Mouse (Mus musculus): ENCODE data around the gene Ncoa3. TPM values are rescaled to one million over a fixed set of nuclear protein-coding genes. Genes with fewer than 3 reads are reported as not detected.

The Ncoa3 gene
- polyA plus RNA-seq, 1 experiment from 2014 or later, result 14.7 TPM

GRCm38 (mm10) chr2:166008558-166009392, 16.3 kb downstream of the Ncoa3 start:
- 45% methylated on average over 8 of the region's 8 CpGs for WGBS
- Histone ChIP-seq H3K27me3 (no peaks in the 10 kb centered on the region), H3K27ac (peak overlapping the region; percentile 28), H3K9me3 (no peaks in the 10 kb centered on the region), H3K4me1 (peaks cover 37% of the 10 kb centered on the region), H3K4me3 (no peak overlapping the region), H3K4me2 (no peak overlapping the region), H3K9ac (no peak overlapping the region), H3K36me3 (no peaks in the 10 kb centered on the region)
- no peak for ATAC-seq (ENCODE audit: insufficient number of reproducible peaks, insufficient read depth, low FRiP score, low TSS enrichment, low read depth)

GRCm38 (mm10) chr2:166009393-166009947, 17.0 kb downstream of the Ncoa3 start:
- Histone ChIP-seq H3K4me3 (no peak overlapping the region), H3K4me1 (peaks cover 37% of the 10 kb centered on the region), H3K27me3 (no peaks in the 10 kb centered on the region), H3K9ac (no peak overlapping the region), H3K9me3 (no peaks in the 10 kb centered on the region), H3K4me2 (no peak overlapping the region), H3K36me3 (no peaks in the 10 kb centered on the region), H3K27ac (peak overlapping the region; percentile 44)
- 70% methylated on average over 3 of the region's 3 CpGs for WGBS
- ATAC-seq (ENCODE audit: insufficient number of reproducible peaks, insufficient read depth, low FRiP score, low TSS enrichment, low read depth), result no peak

GRCm38 (mm10) chr2:166010321-166010720, 17.9 kb downstream of the Ncoa3 start:
- ATAC-seq (ENCODE audit: insufficient number of reproducible peaks, insufficient read depth, low FRiP score, low TSS enrichment, low read depth), result no peak
- no peak overlapping the region for H3K9ac ChIP-seq
- H3K27me3 ChIP-seq, result no peaks in the 10 kb centered on the region
- H3K4me1 ChIP-seq, result peaks cover 37% of the 10 kb centered on the region
- H3K9me3 ChIP-seq, result no peaks in the 10 kb centered on the region
- H3K27ac ChIP-seq, result no peak overlapping the region; the same call in 1 of the 2 replicates
- no peak overlapping the region for H3K4me2 ChIP-seq
- WGBS, result 31% methylated on average over 12 of the region's 12 CpGs
- H3K4me3 ChIP-seq, result no peak overlapping the region
- no peaks in the 10 kb centered on the region for H3K36me3 ChIP-seq

- no peaks in the 10 kb centered on the region for H3K36me3 ChIP-seq
- no peak overlapping the region for H3K4me2 ChIP-seq
- H3K4me1 ChIP-seq, result peaks cover 40% of the 10 kb centered on the region
- peak overlapping the region; percentile 22; the same call in 1 of the 2 replicates for H3K27ac ChIP-seq
- H3K27me3 ChIP-seq, result no peaks in the 10 kb centered on the region
- no peak for ATAC-seq (ENCODE audit: insufficient number of reproducible peaks, insufficient read depth, low FRiP score, low TSS enrichment, low read depth)
- no peak overlapping the region for H3K9ac ChIP-seq
- no peaks in the 10 kb centered on the region for H3K9me3 ChIP-seq
- WGBS, result 41% methylated on average over 3 of the region's 3 CpGs
- H3K4me3 ChIP-seq, result no peak overlapping the region
Observed at GRCm38 (mm10) chr2:166011422-166011821, 19.0 kb downstream of the Ncoa3 start.

GRCm38 (mm10) chr2:166012145-166012544, 19.7 kb downstream of the Ncoa3 start:
- WGBS, result 73% methylated on average over 2 of the region's 2 CpGs
- Histone ChIP-seq H3K9ac (no peak overlapping the region), H3K4me1 (peaks cover 40% of the 10 kb centered on the region), H3K36me3 (no peaks in the 10 kb centered on the region), H3K4me2 (no peak overlapping the region), H3K27ac (peak overlapping the region; percentile 22; the same call in 1 of the 2 replicates), H3K27me3 (no peaks in the 10 kb centered on the region), H3K4me3 (no peak overlapping the region), H3K9me3 (no peaks in the 10 kb centered on the region)
- no peak for ATAC-seq (ENCODE audit: insufficient number of reproducible peaks, insufficient read depth, low FRiP score, low TSS enrichment, low read depth)

- Histone ChIP-seq H3K4me2 (no peak overlapping the region), H3K9me3 (no peaks in the 10 kb centered on the region), H3K27me3 (no peaks in the 10 kb centered on the region), H3K27ac (no peak overlapping the region), H3K9ac (no peak overlapping the region), H3K4me1 (peaks cover 22% of the 10 kb centered on the region), H3K4me3 (no peak overlapping the region), H3K36me3 (no peaks in the 10 kb centered on the region)
- no peak for ATAC-seq (ENCODE audit: insufficient number of reproducible peaks, insufficient read depth, low FRiP score, low TSS enrichment, low read depth)
- 90% methylated on average over 3 of the region's 3 CpGs for WGBS
Observed at GRCm38 (mm10) chr2:166018769-166019168, 26.3 kb downstream of the Ncoa3 start.

- WGBS, result 81% methylated on average over 2 of the region's 2 CpGs
- no peak overlapping the region for H3K27ac ChIP-seq
- no peak for ATAC-seq (ENCODE audit: insufficient number of reproducible peaks, insufficient read depth, low FRiP score, low TSS enrichment, low read depth)
- H3K4me3 ChIP-seq, result no peak overlapping the region
- H3K36me3 ChIP-seq, result no peaks in the 10 kb centered on the region
- no peak overlapping the region for H3K9ac ChIP-seq
- no peak overlapping the region for H3K4me2 ChIP-seq
- H3K9me3 ChIP-seq, result no peaks in the 10 kb centered on the region
- H3K27me3 ChIP-seq, result no peaks in the 10 kb centered on the region
- H3K4me1 ChIP-seq, result peaks cover 22% of the 10 kb centered on the region
Observed at GRCm38 (mm10) chr2:166020026-166020425, 27.6 kb downstream of the Ncoa3 start.

- Histone ChIP-seq H3K4me3 (no peak overlapping the region), H3K36me3 (no peaks in the 10 kb centered on the region), H3K9me3 (no peaks in the 10 kb centered on the region), H3K27ac (peak overlapping the region; percentile 62; the same call in 1 of the 2 replicates), H3K27me3 (no peaks in the 10 kb centered on the region), H3K4me2 (no peak overlapping the region), H3K4me1 (peaks cover 22% of the 10 kb centered on the region), H3K9ac (no peak overlapping the region)
- WGBS, result 23% methylated on average over 4 of the region's 4 CpGs
- no peak for ATAC-seq (ENCODE audit: insufficient number of reproducible peaks, insufficient read depth, low FRiP score, low TSS enrichment, low read depth)
Observed at GRCm38 (mm10) chr2:166021073-166021610, 28.7 kb downstream of the Ncoa3 start.

- 32% methylated on average over 3 of the region's 3 CpGs for WGBS
- H3K4me1 ChIP-seq, result peaks cover 20% of the 10 kb centered on the region
Observed at GRCm38 (mm10) chr2:166021642-166022041, 29.2 kb downstream of the Ncoa3 start.

GRCm38 (mm10) chr2:166022327-166022726, 29.9 kb downstream of the Ncoa3 start:
- no peak for ATAC-seq (ENCODE audit: insufficient number of reproducible peaks, insufficient read depth, low FRiP score, low TSS enrichment, low read depth)
- WGBS, result 35% methylated on average over 8 of the region's 8 CpGs
- no peak overlapping the region for H3K27ac ChIP-seq
- no peak overlapping the region for H3K4me3 ChIP-seq
- no peaks in the 10 kb centered on the region for H3K9me3 ChIP-seq
- H3K4me1 ChIP-seq, result peaks cover 20% of the 10 kb centered on the region
- H3K36me3 ChIP-seq, result no peaks in the 10 kb centered on the region
- no peak overlapping the region for H3K4me2 ChIP-seq
- H3K27me3 ChIP-seq, result no peaks in the 10 kb centered on the region
- H3K9ac ChIP-seq, result no peak overlapping the region

More at GRCm38 (mm10) chr2:166021642-166022041, 29.2 kb downstream of the Ncoa3 start:
- Histone ChIP-seq H3K4me2 (no peak overlapping the region), H3K36me3 (no peaks in the 10 kb centered on the region), H3K4me3 (no peak overlapping the region), H3K9ac (no peak overlapping the region), H3K9me3 (no peaks in the 10 kb centered on the region), H3K27ac (no peak overlapping the region), H3K27me3 (no peaks in the 10 kb centered on the region)
- ATAC-seq (ENCODE audit: insufficient number of reproducible peaks, insufficient read depth, low FRiP score, low TSS enrichment, low read depth), result no peak

- Histone ChIP-seq H3K27ac (no peak overlapping the region), H3K27me3 (no peaks in the 10 kb centered on the region), H3K4me1 (peaks cover 22% of the 10 kb centered on the region), H3K4me2 (no peak overlapping the region), H3K9ac (no peak overlapping the region), H3K36me3 (no peaks in the 10 kb centered on the region), H3K9me3 (no peaks in the 10 kb centered on the region), H3K4me3 (no peak overlapping the region)
- WGBS, result 81% methylated on average over 3 of the region's 3 CpGs
- no peak for ATAC-seq (ENCODE audit: insufficient number of reproducible peaks, insufficient read depth, low FRiP score, low TSS enrichment, low read depth)
Observed at GRCm38 (mm10) chr2:166024079-166024478, 31.6 kb downstream of the Ncoa3 start.

- Histone ChIP-seq H3K4me1 (peaks cover 26% of the 10 kb centered on the region), H3K4me2 (no peak overlapping the region), H3K4me3 (no peak overlapping the region), H3K9me3 (no peaks in the 10 kb centered on the region), H3K9ac (no peak overlapping the region), H3K27me3 (no peaks in the 10 kb centered on the region), H3K36me3 (no peaks in the 10 kb centered on the region), H3K27ac (no peak overlapping the region)
- WGBS, result 81% methylated on average over 4 of the region's 4 CpGs
- no peak for ATAC-seq (ENCODE audit: insufficient number of reproducible peaks, insufficient read depth, low FRiP score, low TSS enrichment, low read depth)
Observed at GRCm38 (mm10) chr2:166024621-166025020, 32.2 kb downstream of the Ncoa3 start.

All from embryonic facial prominence, embryonic 13.5 days (tissue).